In genomic region chr9:55026275-55026663, GRCm38 (mm10) we compare ENCODE assay signal across 8 mouse cellular contexts. TPM values are rescaled to one million over a fixed set of nuclear protein-coding genes. Genes with fewer than 3 reads are reported as not detected.
DNase-seq lines count a peak whose midpoint lies in the region; ATAC-seq lines count a peak whose summit lies in the region.

Chrna3 (minus strand) TSS chr9:55026562.

- WGBS in forebrain, embryonic 16.5 days: under 1% methylated on average over 39 of the region's 39 CpGs
- WGBS in liver, embryonic 13.5 days (ENCODE audit: insufficient replicate concordance): 3% methylated on average over 39 of the region's 39 CpGs

- DNase-seq in left cerebral cortex, postnatal 4 days: peak; percentile 74
- no peak for DNase-seq in left cerebral cortex, adult 11 months (ENCODE audit: low spot score)
- DNase-seq in adrenal gland, postnatal 36 days: peak; percentile 23 to 37
- DNase-seq in liver, embryonic 13.5 days: no peak
- peak; percentile 19 for DNase-seq in testis, postnatal 14 days (ENCODE audit: low spot score)
- DNase-seq in thymus, postnatal 36 days: no peak
- DNase-seq in layer of hippocampus, adult 9-10 months (ENCODE audit: low spot score): no peak

- H3K4me2 ChIP-seq in forebrain, embryonic 16.5 days (ENCODE audit: low read length): peak within 1 kb of the TSS; percentile 83
- 0 out of 2 replicates have a peak within 1 kb of the TSS, but pooled peaks have one; percentile 12 for H3K4me2 ChIP-seq in liver, embryonic 13.5 days

- no peak within 1 kb of the TSS for H3K27ac ChIP-seq in forebrain, embryonic 16.5 days (ENCODE audit: low read length)
- H3K27ac ChIP-seq in liver, embryonic 13.5 days: no peak within 1 kb of the TSS

- H3K4me1 ChIP-seq in forebrain, embryonic 16.5 days (replicated peaks; ENCODE audit: control insufficient read depth, insufficient read depth, low read length): peaks cover 12% of the 10 kb centered on the region
- H3K4me1 ChIP-seq in liver, embryonic 13.5 days (replicated peaks): no peaks in the 10 kb centered on the region

- peaks cover 32% of the 10 kb centered on the region for H3K27me3 ChIP-seq in forebrain, embryonic 16.5 days (replicated peaks; ENCODE audit: control insufficient read depth, insufficient read depth, low read length)
- peaks cover 53% of the 10 kb centered on the region for H3K27me3 ChIP-seq in liver, embryonic 13.5 days

- ATAC-seq in forebrain, embryonic 16.5 days: peak; percentile 81
- no peak for ATAC-seq in liver, embryonic 13.5 days (ENCODE audit: low read depth)

- no peaks in the 10 kb centered on the region for H3K9me3 ChIP-seq in forebrain, embryonic 16.5 days (ENCODE audit: control insufficient read depth, low read length)
- no peaks in the 10 kb centered on the region for H3K9me3 ChIP-seq in liver, embryonic 13.5 days (replicated peaks)

- no peaks in the 10 kb centered on the region for H3K36me3 ChIP-seq in forebrain, embryonic 16.5 days (ENCODE audit: control insufficient read depth, insufficient read depth)
- H3K36me3 ChIP-seq in liver, embryonic 13.5 days: no peaks in the 10 kb centered on the region

- H3K9ac ChIP-seq in forebrain, embryonic 16.5 days (replicated peaks; ENCODE audit: low read depth, low read length): peak within 1 kb of the TSS; percentile 59
- no peak within 1 kb of the TSS for H3K9ac ChIP-seq in liver, embryonic 13.5 days

- H3K4me3 ChIP-seq in forebrain, embryonic 16.5 days (replicated peaks; ENCODE audit: low read length): peak within 1 kb of the TSS; percentile 55
- no peak within 1 kb of the TSS; the same call in 1 of the 2 replicates for H3K4me3 ChIP-seq in liver, embryonic 13.5 days (replicated peaks)

- intact Hi-C loops in left cerebral cortex, postnatal 4 days (cut with DNase I): loop anchor here (10.0 kb wide), 1 partner anchor 289 kb away; no protein-coding TSS in a partner anchor

RNA-seq across cellular contexts. Expression of gene Chrna3, which starts in this region (rescaled TPM):
- 1 to 10 TPM; 3.4 to 3.9 TPM for total RNA-seq in left cerebral cortex, postnatal 4 days (2021)
- 1 to 10 TPM; 8.5 to 9.9 TPM for total RNA-seq in adrenal gland, postnatal 36 days (2021)
- 3.1 and 5.1 TPM in 2 replicates for polyA plus RNA-seq in forebrain, embryonic 16.5 days (2015; fragmentation: Nextera tagmentation; extraction: Ambion mirVana)
- polyA plus RNA-seq in liver, embryonic 13.5 days (2015; fragmentation: Nextera tagmentation; extraction: Ambion mirVana): 0.05 TPM in 2 replicates

Comparison
In these comparisons a context has a peak if more than half of its experiments do, and no peak if none do; other contexts are left out.
1. DNase-seq: peak in left cerebral cortex, postnatal 4 days (single experiment), adrenal gland, postnatal 36 days (2 of 2) and testis, postnatal 14 days (single experiment); none in left cerebral cortex, adult 11 months (single experiment), liver, embryonic 13.5 days (single experiment), thymus, postnatal 36 days (0 of 2) and layer of hippocampus, adult 9-10 months (single experiment).